Mouse (Mus musculus) erythroid progenitor cell, adult 5-6 weeks (primary cell): ENCODE data around the gene Ttc24. TPM values are rescaled to one million over a fixed set of nuclear protein-coding genes. Genes with fewer than 3 reads are reported as not detected.

ENCODE experiments used
- ATAC-seq: replicated peaks from 2 replicates; pipeline ENCODE4 v1.8.0; 2016; ENCODE audit warnings: moderate number of reproducible peaks, mild to moderate bottlenecking, moderate TSS enrichment, inconsistent platforms; ENCODE audit not compliant: poor library complexity, low FRiP score, severe bottlenecking
- total RNA-seq, 2 experiments: library from RNA; stranded (forward) in 1 of 2; stranded (reverse) in 1 of 2; fragments of 150-400 nt in 1 of 2; fragments of 186-747, 209-891 nt in 1 of 2; gene quantifications; 2 replicates each; pipeline versions ENCODE4 v1.2.3 to v1.2.4; 2015 to 2017; ENCODE audit warnings: low replicate concordance in 2 of 2

Gene Ttc24
- total RNA-seq, 2 experiments from 2014 or later: not detected

DNA sequence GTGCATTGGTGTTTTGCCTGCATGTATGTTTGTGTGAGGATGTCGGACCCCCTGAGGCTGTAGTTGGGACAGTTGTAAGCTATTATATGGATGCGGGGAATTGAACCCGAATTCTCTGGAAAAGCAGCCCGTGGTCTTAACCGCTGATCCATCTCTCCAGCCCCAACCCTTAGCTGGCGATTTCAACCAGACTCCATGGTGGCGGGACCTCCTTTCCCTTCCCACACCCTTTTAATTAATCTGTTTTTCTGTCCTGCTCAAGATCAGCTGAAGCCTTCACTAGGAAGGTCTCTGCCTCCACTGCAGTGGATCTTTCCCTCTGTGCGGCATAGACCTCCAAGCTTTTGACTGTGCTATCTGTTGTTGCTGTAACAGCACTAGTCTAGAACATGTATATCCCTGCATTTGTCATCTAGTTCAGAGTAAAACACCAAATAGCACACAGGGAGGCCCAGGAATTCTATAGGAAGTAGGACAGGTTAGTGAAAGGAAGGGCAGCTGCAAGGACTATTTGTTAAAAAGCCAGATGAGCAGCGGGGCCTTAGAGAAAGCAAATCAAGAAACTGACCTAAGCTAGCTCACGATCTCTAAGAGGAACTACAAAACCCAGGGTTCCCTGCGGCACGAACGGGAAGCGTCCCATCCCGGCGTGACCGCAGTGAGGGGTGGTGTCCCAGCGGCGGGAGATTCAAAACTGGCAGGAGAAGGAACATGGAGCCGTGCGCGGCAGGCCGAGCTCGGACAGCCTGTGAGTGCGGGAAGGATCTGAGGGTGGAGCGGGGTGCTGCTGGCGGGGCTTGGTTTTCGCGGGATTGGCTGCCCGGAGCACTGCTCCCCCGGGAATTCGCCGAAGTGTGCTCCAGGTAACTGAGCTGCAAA is 3.5 kb upstream of the Ttc24 start, which contains the start of gene Iqgap3:
Gene Iqgap3, plus strand, starts transcription at position 627 of the 879 bp plus-strand sequence.
- ATAC-seq: peak; percentile 92

DNA sequence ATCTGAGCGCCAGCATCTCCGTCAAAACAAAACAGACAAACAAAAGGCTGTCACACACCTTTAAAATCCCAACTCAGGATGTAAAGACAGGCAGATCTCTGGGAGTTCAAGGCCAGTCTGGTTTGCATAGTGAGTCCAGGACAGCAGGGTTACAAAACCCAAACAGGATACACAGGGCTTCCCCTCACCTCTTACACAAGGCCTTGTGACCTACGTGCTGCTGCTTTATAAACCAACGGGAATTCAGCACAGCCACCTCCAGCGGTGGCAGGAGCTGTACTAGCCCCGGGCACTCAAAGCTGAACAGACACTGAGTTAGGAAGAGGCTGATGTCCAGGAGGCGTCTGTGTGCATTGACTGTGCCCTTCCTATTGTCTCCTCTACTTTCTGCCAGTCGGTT is 663 bp downstream of the Ttc24 start:
- ATAC-seq: no peak

DNA sequence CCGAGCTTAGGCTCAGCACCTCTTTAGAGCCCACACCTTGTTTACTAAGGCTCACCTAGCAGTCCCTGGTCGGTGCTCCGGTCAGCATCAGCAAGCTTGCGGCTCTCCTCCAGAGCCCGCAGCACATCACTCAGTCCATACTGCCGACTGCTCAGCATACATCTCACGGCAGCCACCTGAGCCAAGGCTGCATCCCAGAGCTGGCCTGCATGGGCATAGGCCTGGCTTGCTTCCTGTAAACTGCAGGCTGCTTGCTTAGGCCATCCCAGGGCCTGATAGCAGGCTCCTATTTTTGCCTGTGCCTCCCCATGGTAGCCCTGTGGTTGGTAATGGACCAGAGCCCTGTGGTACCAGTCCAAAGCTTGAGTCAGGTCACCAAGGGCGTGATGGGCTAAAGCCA is 3.3 kb downstream of the Ttc24 start:
- ATAC-seq: no peak

DNA sequence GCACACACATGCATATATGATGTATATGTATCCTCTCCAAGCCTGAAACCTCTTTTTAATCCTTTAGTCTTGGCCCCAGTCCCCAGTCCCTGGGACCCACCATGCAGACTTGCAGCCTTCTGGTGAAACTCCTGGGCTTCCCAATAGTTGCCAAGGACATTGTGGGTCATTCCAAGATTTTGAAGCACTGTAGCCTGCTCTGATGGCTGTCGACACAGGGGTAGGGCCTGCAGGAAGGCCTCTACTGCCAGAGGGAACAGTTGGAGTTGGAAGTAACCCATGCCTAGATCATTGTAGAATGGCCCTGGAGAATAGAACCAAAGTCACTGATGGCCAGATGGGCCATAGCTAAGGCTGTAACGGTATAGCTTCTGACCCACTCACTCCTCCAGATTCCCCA is 3.8 kb downstream of the Ttc24 start:
- no peak for ATAC-seq

DNA sequence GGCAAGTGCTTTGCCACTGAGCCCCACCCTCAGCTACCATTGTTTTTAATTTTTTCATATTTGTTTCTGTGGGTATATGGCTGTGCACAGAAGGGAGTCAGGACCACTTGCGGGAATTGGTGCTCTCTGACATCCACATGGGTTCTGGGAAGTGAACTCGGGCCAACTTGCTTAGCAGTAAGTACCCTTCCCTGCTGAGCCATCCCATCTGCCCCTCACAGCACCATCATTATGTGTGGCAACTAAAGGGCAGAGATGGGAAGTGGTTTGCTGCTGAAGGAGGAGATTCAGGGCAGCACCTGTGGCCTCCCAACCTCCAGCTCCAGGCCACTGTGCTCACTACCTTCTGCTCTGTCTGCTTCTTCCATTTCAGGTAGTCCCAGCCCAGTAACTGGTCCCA is 4.5 kb downstream of the Ttc24 start:
- no peak for ATAC-seq

DNA sequence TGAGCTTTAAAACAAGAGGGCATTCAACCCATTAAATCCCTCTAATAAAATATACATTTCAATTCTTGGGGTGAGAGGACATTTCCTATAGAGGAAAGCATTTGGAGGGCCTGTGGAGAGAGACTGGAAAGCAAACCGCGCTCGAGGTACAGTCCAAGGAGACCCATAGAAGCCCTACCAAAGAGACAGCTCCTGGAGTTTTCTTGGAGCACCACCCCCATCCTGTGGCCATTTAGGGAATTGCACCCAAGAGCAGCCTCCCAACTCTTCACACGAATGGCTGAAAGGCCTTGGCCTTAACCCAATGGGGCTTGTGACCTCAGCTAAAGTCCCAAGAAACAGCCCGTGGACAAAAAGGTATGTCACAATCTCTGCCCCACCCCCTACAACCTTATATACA is 6.3 kb downstream of the Ttc24 start:
- peak; percentile 79 for ATAC-seq

DNA sequence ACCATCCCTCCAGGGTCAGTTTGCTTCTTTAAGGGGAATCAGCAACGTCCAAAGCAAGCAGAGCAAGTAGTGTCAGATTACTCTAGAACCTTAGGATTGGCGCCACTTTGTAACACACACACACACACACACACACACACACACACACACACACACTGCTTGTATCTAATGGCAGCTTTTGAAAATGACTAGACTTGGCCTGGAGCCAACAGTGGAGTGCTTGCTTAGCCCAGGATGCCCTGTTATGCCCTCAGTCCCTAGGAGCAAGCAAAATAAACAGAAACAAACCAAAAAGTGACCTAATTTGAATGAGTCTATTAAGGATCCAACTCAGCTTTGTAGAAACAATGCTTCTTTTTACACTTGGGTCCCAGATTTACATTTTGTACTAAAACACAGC is 9.7 kb downstream of the Ttc24 start:
- ATAC-seq: no peak

DNA sequence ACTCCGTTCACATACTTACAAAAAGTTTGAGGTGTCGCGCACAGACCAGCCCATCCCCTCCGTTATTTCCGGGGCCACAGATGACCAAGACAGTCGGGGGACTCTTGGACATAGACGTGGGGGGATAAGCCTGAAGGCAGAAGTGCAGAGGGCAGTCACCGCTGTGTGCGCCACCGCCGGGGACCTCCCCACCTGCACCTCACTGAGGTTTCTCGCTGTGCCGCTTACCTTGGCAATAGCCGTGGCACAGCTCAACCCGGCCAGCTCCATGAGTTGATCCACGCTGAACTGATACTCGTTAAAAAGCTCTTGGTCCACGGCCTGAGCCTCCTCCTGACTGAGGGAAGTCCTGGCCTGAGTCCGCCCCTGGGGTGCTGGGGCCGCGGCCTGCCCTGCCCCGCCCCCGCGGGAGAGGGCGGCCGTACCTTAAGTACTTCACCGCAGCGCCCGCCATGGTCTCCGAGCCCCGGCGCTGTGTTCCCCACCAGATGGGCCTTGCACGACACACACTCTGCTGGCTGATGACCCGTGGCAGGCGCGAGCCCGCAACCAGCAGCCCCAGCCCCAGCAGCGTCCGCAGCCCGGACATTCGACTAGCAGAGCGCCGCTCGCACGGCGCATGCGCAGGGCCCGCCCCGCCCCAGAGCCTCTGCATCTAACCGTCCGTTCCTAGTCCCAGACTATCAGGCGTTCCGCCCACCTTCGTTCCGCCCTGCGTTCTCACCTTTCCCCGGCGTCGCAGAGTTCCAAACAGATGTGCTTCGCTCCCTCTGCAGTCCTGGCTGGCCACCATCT is 20.0 kb downstream of the Ttc24 start, which contains the start of gene Naxe:
Gene Naxe, minus strand, starts transcription at position 594 of the 795 bp plus-strand sequence.
- ATAC-seq: peak; percentile 91

DNA sequence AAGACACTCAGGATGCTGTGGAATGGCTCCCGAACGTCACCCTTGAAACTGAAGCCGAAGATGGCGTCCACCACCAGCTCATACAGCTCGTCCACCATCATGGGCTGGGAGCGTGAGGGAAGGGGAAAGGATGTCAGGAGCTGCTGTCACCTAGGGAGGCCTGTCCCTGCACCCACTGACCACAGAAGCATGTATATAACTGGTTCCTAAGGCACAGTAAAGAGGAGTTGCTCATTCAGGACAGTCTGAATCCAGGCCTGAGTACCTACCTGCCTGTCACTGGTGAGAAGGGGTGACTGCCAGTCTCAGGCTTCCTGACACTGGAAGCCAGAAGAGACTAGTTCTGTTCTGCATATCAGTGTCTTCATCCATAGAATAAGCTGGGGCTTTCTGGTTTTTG is 21.1 kb downstream of the Ttc24 start:
- no peak for ATAC-seq

DNA sequence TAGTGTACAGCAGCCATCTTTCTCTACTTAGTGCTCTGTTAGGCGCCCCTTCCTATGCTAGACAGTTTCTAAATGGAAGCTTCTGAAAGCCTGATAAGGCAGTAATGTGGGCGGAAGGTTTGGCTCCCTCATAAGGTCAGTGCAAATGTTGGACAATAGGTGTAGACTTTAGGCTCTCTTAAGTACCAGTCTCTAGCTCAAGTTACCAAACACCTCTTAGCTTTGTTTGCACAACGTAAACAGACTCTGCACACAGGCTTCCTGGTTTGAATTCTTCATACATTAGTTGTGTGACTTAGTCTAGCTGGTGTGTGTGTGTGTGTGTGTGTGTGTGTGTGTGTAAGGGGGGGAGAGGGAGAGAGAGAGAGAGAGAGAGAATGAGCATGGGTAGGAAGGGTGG is 28.6 kb downstream of the Ttc24 start:
- ATAC-seq: no peak

DNA sequence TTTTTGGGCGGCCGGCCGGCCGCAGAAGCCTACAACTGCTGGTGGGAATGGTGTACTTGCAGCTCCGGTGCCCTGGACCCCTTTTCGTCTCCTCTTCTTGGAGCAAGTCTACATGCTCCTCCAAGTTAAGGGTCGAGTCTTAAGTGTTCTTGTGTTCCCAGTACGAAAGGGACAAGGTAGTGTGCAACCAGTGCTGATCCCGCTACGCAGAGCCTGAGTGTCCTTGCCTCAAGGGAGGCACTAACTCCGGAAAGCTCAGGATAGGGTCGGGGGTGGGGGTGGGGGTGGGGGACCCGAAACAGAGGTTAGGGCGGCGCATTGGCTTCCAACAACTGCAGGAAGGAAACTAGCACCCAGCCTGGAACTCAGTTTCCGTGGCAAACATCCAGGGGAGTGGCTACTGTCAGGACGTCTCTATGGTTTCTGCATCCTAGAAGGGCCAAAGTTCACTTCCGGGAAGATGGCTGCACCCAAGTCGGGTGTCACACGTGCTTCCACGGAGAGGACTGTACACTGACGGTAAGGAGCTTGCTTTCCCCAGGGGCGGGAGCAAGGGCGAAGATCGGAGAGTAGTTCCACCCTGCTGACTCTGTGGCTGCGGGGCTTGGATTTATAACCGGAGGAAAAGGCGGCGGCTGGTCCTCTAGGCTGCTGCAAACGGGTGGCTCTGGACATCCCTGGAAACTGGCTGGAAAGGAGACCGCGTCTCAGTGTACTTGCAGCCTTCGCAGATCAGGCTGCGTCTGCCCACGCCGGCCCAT is 35.3 kb downstream of the Ttc24 start, which contains the start of gene Gpatch4:
Gene Gpatch4, plus strand, starts transcription at position 448 of the 761 bp plus-strand sequence.
- ATAC-seq: peak; percentile 96

DNA sequence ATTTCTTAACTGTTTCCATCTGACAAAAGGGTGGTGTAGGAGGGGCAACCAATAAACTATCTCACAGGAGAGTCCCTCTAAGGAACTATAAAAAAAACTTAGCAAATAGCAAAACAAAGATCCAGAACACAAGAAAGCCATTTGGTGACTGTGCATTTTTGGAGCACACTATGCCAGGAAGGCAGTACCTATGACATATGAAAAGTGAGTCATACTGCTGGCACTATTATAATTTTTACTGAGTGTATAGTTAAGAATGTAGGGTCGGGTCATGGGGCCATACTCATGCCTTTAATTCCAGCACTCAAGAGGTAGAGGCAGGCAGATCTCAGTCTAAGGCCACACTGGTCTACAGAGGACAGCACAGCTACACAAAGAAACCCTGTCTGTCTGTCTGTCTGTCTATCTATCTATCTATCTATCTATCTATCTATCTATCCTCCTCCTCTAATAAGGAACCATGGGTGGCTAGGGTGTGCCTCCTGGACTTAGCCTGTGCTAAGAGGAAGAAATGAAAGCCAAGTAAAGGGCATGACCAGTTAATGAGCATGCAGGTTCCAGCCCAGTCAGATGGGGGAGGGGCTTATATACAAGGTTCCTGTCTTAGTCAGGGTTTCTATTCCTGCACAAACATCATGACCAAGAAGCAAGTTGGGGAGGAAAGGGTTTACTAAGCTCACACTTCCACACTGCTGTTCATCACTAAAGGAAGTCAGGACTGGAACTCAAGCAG is 42.4 kb downstream of the Ttc24 start:
- no peak for ATAC-seq

DNA sequence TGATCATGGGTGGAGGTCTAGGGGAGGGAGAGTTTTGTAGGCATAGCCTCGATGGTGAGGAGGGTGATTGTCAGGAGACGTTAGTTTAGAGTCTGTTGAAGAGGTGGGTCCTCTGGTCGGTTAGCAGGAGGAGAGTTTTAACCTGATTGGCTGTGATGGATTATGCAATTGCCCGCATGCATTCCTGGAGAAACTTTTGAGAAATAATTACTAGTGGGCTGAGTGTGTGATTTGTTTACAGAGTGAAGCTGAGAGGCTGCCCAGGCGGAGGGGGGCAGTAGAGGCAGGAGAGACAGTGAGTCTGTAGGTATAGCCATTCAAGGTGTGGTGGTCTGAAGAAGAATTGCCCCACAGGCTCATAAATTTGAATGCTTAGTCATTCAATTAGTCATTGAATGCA is 44.6 kb downstream of the Ttc24 start:
- ATAC-seq: no peak

DNA sequence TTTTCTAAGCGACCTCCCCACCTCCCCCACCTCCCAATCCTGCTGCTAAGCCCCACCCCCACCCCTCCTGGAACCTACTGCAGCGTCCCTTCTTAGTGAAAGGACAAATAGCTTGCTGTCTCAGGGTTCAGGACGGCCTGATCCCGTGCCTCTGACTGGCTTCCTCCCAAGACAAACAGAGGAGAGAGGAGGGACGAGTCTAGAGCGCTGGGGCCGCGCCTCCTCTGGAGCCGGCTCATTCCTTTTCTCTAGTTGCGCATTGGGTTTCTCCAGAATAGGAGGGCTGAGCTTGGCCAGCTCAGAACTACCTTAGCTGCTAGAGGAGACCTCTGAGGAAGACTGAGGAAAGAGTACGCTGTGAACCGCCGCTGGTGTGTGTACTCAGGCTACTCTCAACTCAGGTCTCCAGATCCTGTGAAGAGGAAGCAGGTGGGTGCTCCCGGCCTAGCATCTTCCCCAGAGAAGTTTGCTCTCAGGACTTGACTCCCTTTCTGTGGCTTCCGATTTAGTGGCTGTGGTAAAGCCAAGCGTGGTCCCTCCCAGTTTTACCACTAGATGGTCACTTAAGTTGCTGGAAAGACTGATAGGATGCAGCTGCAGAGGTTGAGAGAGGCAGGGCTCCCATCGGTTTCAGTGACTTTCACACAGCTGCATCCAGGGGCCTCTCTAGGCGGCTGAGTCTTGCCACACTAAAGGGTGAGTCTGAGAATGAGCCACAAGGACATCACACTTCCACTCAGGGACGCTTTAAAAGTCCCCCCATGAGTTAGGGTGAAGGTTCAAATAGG is 47.3 kb downstream of the Ttc24 start:
- no peak for ATAC-seq

DNA sequence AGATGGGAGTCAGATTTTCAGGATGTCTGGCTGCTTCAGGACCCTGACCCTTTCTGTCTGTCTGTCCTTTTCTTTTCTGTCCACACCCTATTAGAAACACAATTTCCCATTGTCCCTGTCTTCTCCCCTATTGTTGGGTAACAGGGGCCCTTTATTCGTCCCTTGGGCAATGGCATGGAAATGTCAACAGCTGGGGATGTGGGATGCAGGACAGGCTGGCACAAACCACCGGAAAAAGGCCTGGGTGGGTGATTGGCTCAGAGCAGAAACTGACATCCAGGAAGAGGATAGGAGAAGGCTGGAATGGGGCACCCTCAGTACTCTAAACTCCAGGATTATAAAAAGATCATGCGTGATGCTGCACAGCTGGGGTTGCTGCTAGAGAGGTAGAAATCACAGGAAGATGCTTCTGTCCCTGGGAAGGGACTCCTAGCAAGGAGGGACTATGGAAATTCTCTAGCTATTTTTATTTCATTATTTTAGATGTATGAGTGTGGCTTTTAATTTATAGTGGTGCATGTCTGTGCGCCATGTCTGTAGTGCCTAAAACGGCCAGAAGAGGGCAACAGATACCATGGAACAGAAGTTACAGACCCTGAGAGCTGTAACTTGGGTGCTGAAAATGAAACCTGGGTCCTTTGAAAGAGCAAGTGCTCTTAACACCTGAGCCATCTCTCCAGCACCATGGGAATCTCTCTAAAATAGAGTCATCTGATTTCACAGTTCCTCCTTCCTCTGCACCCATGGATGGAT is 50.5 kb downstream of the Ttc24 start, which contains the start of gene Hapln2:
Gene Hapln2, minus strand, starts transcription at position 150 of the 753 bp plus-strand sequence.
- ATAC-seq: no peak

DNA sequence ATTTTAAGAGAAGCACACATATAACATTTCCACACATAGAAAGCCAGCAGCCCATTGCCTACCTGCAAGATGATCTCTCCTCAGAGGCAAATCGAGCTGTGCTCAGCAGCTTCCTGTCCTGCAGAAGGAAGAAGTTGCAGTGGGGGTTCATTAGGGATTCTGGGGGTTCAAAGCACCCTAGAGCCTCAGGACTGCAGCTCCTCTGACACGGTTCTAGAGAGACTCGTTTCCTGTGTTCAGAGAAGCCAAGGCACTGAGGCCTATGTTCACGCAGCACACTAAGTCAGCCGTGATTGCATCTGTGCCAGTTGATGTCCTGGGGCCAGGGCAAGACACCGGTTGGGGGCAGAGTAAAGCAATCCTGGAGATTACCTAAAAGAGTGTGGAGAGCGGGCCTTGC is 51.3 kb downstream of the Ttc24 start:
- no peak for ATAC-seq

DNA sequence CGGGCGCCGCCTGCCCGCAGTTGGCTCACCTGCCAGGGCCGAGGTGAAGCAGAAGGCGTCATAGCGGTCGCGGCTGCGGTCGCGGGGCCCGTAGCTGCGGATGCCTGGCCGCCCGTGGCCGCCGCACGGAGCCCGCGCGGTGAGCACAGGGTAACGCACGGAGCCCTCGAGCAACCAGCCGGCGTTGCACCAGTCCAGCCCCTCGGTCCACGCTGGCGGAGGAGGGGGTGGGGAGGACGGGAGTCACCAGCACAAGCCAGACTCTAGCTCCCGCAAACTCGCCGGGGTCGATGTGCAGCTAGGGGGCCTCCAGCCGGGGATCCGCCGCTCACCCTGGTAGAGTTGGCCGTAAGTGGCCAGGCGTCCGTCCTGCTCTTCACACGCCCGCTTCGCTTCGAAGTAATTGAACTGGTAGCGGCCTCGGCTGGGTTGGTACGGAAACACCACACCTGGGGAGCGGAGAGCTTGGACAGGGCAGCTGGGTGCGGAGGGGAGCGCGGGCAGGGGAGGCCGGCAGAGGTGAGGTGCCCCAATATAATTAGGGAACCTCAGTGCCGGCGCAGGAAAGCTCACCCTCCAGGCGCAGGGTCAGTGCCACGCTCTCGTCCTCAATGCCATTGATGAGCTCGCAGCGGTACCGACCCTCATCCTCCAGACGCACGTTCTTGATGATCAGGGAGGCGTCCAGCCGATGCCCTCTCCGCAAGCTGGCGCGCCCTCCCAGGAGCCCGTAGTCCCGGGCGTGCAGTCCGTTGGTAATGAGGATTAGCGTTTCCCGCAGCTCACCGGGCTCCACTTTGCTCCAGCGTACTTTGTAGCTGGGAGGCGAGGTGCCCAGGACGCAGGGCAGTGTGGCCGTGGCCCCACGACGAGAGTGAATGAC is 54.7 kb downstream of the Ttc24 start:
- 0 out of 2 replicates have a peak, but pooled peaks have one; percentile 17 for ATAC-seq
